Mouse (Mus musculus): ENCODE data around the gene Olfr175-ps1. TPM values are rescaled to one million over a fixed set of nuclear protein-coding genes. Genes with fewer than 3 reads are reported as not detected.

Gene Olfr175-ps1
- polyA plus RNA-seq (2015; fragmentation: Nextera tagmentation; extraction: Ambion mirVana), result not detected in 2 replicates

DNA sequence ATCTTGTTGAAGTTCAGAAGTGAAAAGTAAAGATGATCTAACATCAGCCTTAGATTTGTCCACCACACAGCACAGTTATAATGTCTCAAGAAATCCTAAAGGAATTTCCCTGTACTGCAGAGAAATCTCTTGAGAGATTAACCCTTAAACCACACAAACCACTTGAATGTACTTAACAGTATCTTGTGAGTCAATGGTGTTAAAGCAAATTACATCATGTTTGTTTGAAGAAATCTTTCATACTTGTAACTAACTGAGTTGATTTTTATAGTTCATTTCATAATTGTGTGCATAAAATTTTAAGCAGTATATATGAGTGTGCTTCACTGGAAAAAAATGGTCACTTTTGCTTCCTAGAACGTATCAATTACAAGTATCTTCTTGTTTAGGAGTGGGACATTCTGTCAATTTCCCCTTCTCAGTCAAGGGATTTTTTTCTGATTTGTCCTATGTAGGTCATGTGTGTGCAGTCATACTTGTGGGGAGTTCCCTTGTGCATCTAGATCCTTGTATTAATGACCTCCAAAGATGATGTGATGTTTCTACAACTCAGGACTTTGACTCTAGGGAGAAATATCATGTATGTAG, at the start of gene Olfr175-ps1:
Gene Olfr175-ps1, minus strand, starts transcription at position 51 of the 588 bp plus-strand sequence.
- Histone ChIP-seq H3K4me2 (ENCODE audit: low read depth, low read length) (no peak within 1 kb of the TSS), H3K4me1 (replicated peaks; ENCODE audit: control insufficient read depth, insufficient read depth, low read length) (no peaks in the 10 kb centered on the region), H3K27ac (ENCODE audit: low read length) (no peak within 1 kb of the TSS), H3K27me3 (ENCODE audit: control insufficient read depth, insufficient read depth, low read depth, low read length) (no peaks in the 10 kb centered on the region), H3K9me3 (ENCODE audit: control insufficient read depth, low read length) (no peaks in the 10 kb centered on the region), H3K36me3 (ENCODE audit: control insufficient read depth, insufficient read depth, low read length) (no peaks in the 10 kb centered on the region), H3K4me3 (ENCODE audit: low read length) (no peak within 1 kb of the TSS), H3K9ac (ENCODE audit: low read length) (no peak within 1 kb of the TSS)
- 61% methylated on average over 1 of the region's 1 CpGs for WGBS
- no peak for ATAC-seq (ENCODE audit: low read depth)

DNA sequence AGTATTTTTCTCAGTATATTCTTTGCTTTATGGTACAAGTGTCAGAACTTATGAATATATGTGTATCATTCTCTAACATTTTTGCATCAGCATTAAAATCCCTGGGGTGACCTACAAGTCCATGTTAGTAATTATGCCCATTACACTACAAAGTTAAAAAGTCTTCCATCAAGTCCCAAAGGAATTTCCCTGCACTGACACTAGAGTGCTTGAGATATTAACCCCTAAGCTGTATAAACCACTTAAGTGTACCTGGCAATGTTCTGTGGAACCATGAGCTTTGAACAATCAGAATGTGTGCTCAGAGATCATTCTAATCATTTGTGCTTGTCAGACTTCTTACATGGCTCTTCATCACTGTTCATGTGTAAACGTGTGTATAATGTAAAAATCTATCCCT, 48.1 kb upstream of the Olfr175-ps1 start, which contains the start of gene Olfr177:
Gene Olfr177, minus strand, starts transcription at position 101 of the 400 bp plus-strand sequence.
- H3K4me1 ChIP-seq (replicated peaks; ENCODE audit: control insufficient read depth, insufficient read depth, low read length), result no peaks in the 10 kb centered on the region
- no peak within 1 kb of the TSS for H3K9ac ChIP-seq (ENCODE audit: low read length)
- no peak within 1 kb of the TSS for H3K27ac ChIP-seq (ENCODE audit: low read length)
- no peak within 1 kb of the TSS for H3K4me3 ChIP-seq (ENCODE audit: low read length)
- no peaks in the 10 kb centered on the region for H3K36me3 ChIP-seq (ENCODE audit: control insufficient read depth, insufficient read depth, low read length)
- H3K9me3 ChIP-seq (ENCODE audit: control insufficient read depth, low read length), result no peaks in the 10 kb centered on the region
- no peaks in the 10 kb centered on the region for H3K27me3 ChIP-seq (ENCODE audit: control insufficient read depth, insufficient read depth, low read depth, low read length)
- ATAC-seq (ENCODE audit: low read depth), result no peak
- 29% methylated on average over 1 of the region's 1 CpGs for WGBS
- H3K4me2 ChIP-seq (ENCODE audit: low read depth, low read length), result no peak within 1 kb of the TSS

- Histone ChIP-seq H3K4me1 (replicated peaks; ENCODE audit: control insufficient read depth, insufficient read depth, low read length) (no peaks in the 10 kb centered on the region), H3K9me3 (ENCODE audit: control insufficient read depth, low read length) (no peaks in the 10 kb centered on the region), H3K27ac (ENCODE audit: low read length) (no peak overlapping the region), H3K27me3 (ENCODE audit: control insufficient read depth, insufficient read depth, low read depth, low read length) (no peaks in the 10 kb centered on the region), H3K4me2 (ENCODE audit: low read depth, low read length) (no peak overlapping the region), H3K36me3 (ENCODE audit: control insufficient read depth, insufficient read depth, low read length) (no peaks in the 10 kb centered on the region), H3K9ac (ENCODE audit: low read length) (no peak overlapping the region), H3K4me3 (ENCODE audit: low read length) (no peak overlapping the region)
- ATAC-seq (ENCODE audit: low read depth), result no peak
- 55% methylated on average over 1 of the region's 1 CpGs for WGBS
Measured at GRCm38 (mm10) chr16:58861479-58861878, 34.9 kb upstream of the Olfr175-ps1 start.

DNA sequence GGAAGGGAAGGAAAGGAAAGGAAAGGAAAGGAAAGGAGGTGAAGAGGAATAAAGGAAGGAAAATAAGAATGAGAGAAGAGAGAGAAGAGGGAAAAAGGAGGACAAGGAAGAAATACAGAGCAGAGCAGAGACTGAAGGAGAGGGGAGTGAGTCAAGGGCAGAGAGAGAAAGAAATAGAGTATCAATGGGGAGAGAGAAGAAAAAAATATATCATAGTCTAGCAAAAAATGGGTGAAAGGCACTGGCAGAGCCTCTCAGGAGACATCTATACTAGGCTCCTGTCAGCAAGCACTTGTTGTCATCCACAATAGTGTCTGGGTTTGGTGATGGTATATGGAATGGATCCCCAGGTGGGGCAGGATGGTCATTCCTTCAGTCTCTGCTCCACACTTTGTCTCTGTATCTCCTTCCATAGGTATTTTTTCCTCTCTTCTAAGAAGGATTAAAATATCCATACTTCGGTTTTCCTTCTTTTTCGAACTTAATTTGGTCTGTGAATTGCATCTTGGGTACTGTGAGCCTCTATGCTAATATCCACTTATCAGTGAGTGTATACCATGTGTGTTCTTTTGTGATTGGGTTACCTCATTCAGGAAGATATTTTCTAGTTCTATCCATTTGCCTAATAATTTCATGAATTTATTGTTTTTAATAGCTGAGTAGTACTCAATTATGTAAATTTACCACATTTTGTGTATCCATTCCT, 33.6 kb upstream of the Olfr175-ps1 start:
- no peak for ATAC-seq (ENCODE audit: low read depth)
- H3K36me3 ChIP-seq (ENCODE audit: control insufficient read depth, insufficient read depth, low read length), result no peaks in the 10 kb centered on the region
- no peak overlapping the region for H3K4me2 ChIP-seq (ENCODE audit: low read depth, low read length)
- no peak overlapping the region for H3K9ac ChIP-seq (ENCODE audit: low read length)
- H3K4me3 ChIP-seq (ENCODE audit: low read length), result no peak overlapping the region
- no peaks in the 10 kb centered on the region for H3K9me3 ChIP-seq (ENCODE audit: control insufficient read depth, low read length)
- no peak overlapping the region for H3K27ac ChIP-seq (ENCODE audit: low read length)
- WGBS, result 84% methylated on average over 2 of the region's 2 CpGs
- H3K27me3 ChIP-seq (ENCODE audit: control insufficient read depth, insufficient read depth, low read depth, low read length), result no peaks in the 10 kb centered on the region
- H3K4me1 ChIP-seq (replicated peaks; ENCODE audit: control insufficient read depth, insufficient read depth, low read length), result no peaks in the 10 kb centered on the region

GRCm38 (mm10) chr16:58800168-58800567, 26.4 kb downstream of the Olfr175-ps1 start, which contains the start of gene Olfr173:
Olfr173 (minus strand) TSS chr16:58800268.
- no peak for ATAC-seq (ENCODE audit: low read depth)
- WGBS, result 59% methylated on average over 2 of the region's 2 CpGs

More at GRCm38 (mm10) chr16:58800168-58800567, 26.4 kb downstream of the Olfr175-ps1 start, which contains the start of gene Olfr173:
- Histone ChIP-seq H3K9ac (ENCODE audit: low read length) (no peak within 1 kb of the TSS), H3K4me3 (ENCODE audit: low read length) (no peak within 1 kb of the TSS), H3K4me1 (replicated peaks; ENCODE audit: control insufficient read depth, insufficient read depth, low read length) (no peaks in the 10 kb centered on the region), H3K9me3 (ENCODE audit: control insufficient read depth, low read length) (no peaks in the 10 kb centered on the region), H3K36me3 (ENCODE audit: control insufficient read depth, insufficient read depth, low read length) (no peaks in the 10 kb centered on the region), H3K27me3 (ENCODE audit: control insufficient read depth, insufficient read depth, low read depth, low read length) (no peaks in the 10 kb centered on the region), H3K4me2 (ENCODE audit: low read depth, low read length) (no peak within 1 kb of the TSS), H3K27ac (ENCODE audit: low read length) (no peak within 1 kb of the TSS)

Other genes starting within 250 kb of the Olfr175-ps1 start
- not detected in 2 replicates for gene Gm813, start 209.8 kb downstream of the Olfr175-ps1 start, polyA plus RNA-seq (2015; fragmentation: Nextera tagmentation; extraction: Ambion mirVana)
- gene E330017A01Rik, start 188.0 kb downstream of the Olfr175-ps1 start, polyA plus RNA-seq (2015; fragmentation: Nextera tagmentation; extraction: Ambion mirVana), result not detected in 2 replicates
- 19.7 and 25.3 TPM in 2 replicates for gene Cpox, start 156.5 kb downstream of the Olfr175-ps1 start, polyA plus RNA-seq (2015; fragmentation: Nextera tagmentation; extraction: Ambion mirVana)
- gene Gpr15, start 107.7 kb downstream of the Olfr175-ps1 start, polyA plus RNA-seq (2015; fragmentation: Nextera tagmentation; extraction: Ambion mirVana), result 0.11 and 0.13 TPM in 2 replicates
- 113 and 114 TPM in 2 replicates for gene Cldnd1, start 98.9 kb downstream of the Olfr175-ps1 start, polyA plus RNA-seq (2015; fragmentation: Nextera tagmentation; extraction: Ambion mirVana)
- gene Olfr172, start 63.6 kb downstream of the Olfr175-ps1 start, polyA plus RNA-seq (2015; fragmentation: Nextera tagmentation; extraction: Ambion mirVana), result not detected in 2 replicates
- not detected in 2 replicates for gene Olfr173, start 26.5 kb downstream of the Olfr175-ps1 start, polyA plus RNA-seq (2015; fragmentation: Nextera tagmentation; extraction: Ambion mirVana)
- not detected in 2 replicates for gene Olfr177, start 48.0 kb upstream of the Olfr175-ps1 start, polyA plus RNA-seq (2015; fragmentation: Nextera tagmentation; extraction: Ambion mirVana)
- gene Olfr178, start 65.3 kb upstream of the Olfr175-ps1 start, polyA plus RNA-seq (2015; fragmentation: Nextera tagmentation; extraction: Ambion mirVana), result not detected in 2 replicates
- not detected in 2 replicates for gene Olfr181, start 102.0 kb upstream of the Olfr175-ps1 start, polyA plus RNA-seq (2015; fragmentation: Nextera tagmentation; extraction: Ambion mirVana)
- gene Olfr180, start 102.6 kb upstream of the Olfr175-ps1 start, polyA plus RNA-seq (2015; fragmentation: Nextera tagmentation; extraction: Ambion mirVana), result not detected in 2 replicates
- not detected in 2 replicates for gene Olfr183, start 168.6 kb upstream of the Olfr175-ps1 start, polyA plus RNA-seq (2015; fragmentation: Nextera tagmentation; extraction: Ambion mirVana)
- gene Olfr186, start 203.5 kb upstream of the Olfr175-ps1 start, polyA plus RNA-seq (2015; fragmentation: Nextera tagmentation; extraction: Ambion mirVana), result not detected in 2 replicates
- gene Olfr187, start 213.0 kb upstream of the Olfr175-ps1 start, polyA plus RNA-seq (2015; fragmentation: Nextera tagmentation; extraction: Ambion mirVana), result not detected in 2 replicates

All from lung, embryonic 16.5 days (tissue).